19 mouse cellular contexts compared by ENCODE assay signal in the genomic region with DNA sequence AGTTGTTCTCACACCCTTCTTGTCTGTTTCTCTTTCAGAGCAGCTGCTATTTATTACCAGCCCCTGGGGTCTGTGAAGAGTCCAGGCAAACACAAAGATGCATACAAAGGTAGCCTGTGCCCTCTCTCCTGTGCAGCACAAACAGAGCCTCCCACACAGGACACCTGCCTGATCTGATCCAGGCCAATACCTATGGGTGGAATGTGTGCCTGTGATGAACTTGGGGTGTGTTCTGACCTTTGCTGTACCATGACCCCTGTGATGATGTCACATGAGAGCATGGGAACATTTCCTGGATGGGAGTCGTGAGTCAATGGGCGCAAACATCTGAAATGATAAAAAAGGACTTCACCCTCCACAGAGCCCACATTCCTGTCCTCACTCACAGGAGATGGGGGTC. TPM values are rescaled to one million over a fixed set of nuclear protein-coding genes. Genes with fewer than 3 reads are reported as not detected.
A peak's percentile ranks its signal among the peaks of the same experiment; 100 is the strongest.
DNase-seq lines count a peak whose midpoint lies in the region; ATAC-seq and TF ChIP-seq lines count a peak whose summit lies in the region.
"Had no signal": no experiment of that assay in that cellular context is flagged by ENCODE, and none has a peak within 500 bp of the region (broad histone marks: within the 10 kb centered on the region; RNA-seq: fewer than 3 reads in every experiment).

No protein-coding gene starts in this region.

- no peaks in the 10 kb centered on the region for H3K9me3 ChIP-seq in liver, embryonic 12.5 days (replicated peaks)
- no peaks in the 10 kb centered on the region for H3K9me3 ChIP-seq in intestine, postnatal 0 days (ENCODE audit: control insufficient read depth)
- H3K9me3 ChIP-seq in liver, embryonic 16.5 days (replicated peaks; ENCODE audit: control insufficient read depth, low read length): no peaks in the 10 kb centered on the region
- no peaks in the 10 kb centered on the region for H3K9me3 ChIP-seq in stomach, postnatal 0 days (ENCODE audit: control insufficient read depth, low read length)
- H3K9me3 ChIP-seq in heart, embryonic 12.5 days (replicated peaks): 0 out of 2 replicates have a peak, but pooled peaks cover 3% of the 10 kb centered on the region
- H3K9me3 ChIP-seq: forebrain, embryonic 12.5 days had no signal

- 62% methylated on average over 2 of the region's 2 CpGs for WGBS in liver, embryonic 12.5 days (ENCODE audit: insufficient replicate concordance)
- WGBS in intestine, postnatal 0 days: 37% methylated on average over 2 of the region's 2 CpGs
- 44% methylated on average over 2 of the region's 2 CpGs for WGBS in liver, embryonic 16.5 days (ENCODE audit: insufficient replicate concordance)
- 62% methylated on average over 2 of the region's 2 CpGs for WGBS in stomach, postnatal 0 days
- WGBS in heart, embryonic 12.5 days: 50% methylated on average over 2 of the region's 2 CpGs

- no peak overlapping the region for H3K4me2 ChIP-seq in liver, embryonic 12.5 days
- no peak overlapping the region for H3K4me2 ChIP-seq in intestine, postnatal 0 days (replicated peaks; ENCODE audit: low read depth)
- no peak overlapping the region for H3K4me2 ChIP-seq in liver, embryonic 16.5 days (ENCODE audit: low read depth, low read length)
- no peak overlapping the region for H3K4me2 ChIP-seq in stomach, postnatal 0 days (replicated peaks; ENCODE audit: low read depth)
- H3K4me2 ChIP-seq in heart, embryonic 12.5 days: no peak overlapping the region
- H3K4me2 ChIP-seq: embryonic facial prominence, embryonic 13.5 days; forebrain, embryonic 12.5 days; heart, embryonic 13.5 days; hindbrain, embryonic 14.5 days had no signal

- 0 out of 2 replicates have a peak, but pooled peaks have one; percentile 21 for ATAC-seq in liver, embryonic 12.5 days
- ATAC-seq in intestine, postnatal 0 days: peak; percentile 84
- peak; percentile 85 for ATAC-seq in liver, embryonic 16.5 days (ENCODE audit: low read depth)
- peak; percentile 86 for ATAC-seq in stomach, postnatal 0 days (ENCODE audit: low FRiP score, low TSS enrichment)
- no peak for ATAC-seq in heart, embryonic 12.5 days (ENCODE audit: insufficient number of reproducible peaks, low FRiP score)
- ATAC-seq: activated CD4-positive, CD25-positive, alpha-beta regulatory T cell, adult 4 months; forebrain, embryonic 16.5 days; Patski had no signal

- no peak overlapping the region for H3K4me3 ChIP-seq in liver, embryonic 12.5 days
- no peak overlapping the region for H3K4me3 ChIP-seq in intestine, postnatal 0 days (ENCODE audit: low read depth, low read length)
- H3K4me3 ChIP-seq in liver, embryonic 16.5 days (ENCODE audit: low read depth, low read length): no peak overlapping the region
- H3K4me3 ChIP-seq in stomach, postnatal 0 days (ENCODE audit: low read depth, low read length): no peak overlapping the region
- H3K4me3 ChIP-seq in heart, embryonic 12.5 days: no peak overlapping the region
- H3K4me3 ChIP-seq: embryonic facial prominence, embryonic 13.5 days; forebrain, embryonic 12.5 days; heart, embryonic 13.5 days had no signal

- H3K27me3 ChIP-seq in liver, embryonic 12.5 days (replicated peaks): 0 out of 2 replicates have a peak, but pooled peaks cover 4% of the 10 kb centered on the region
- H3K27me3 ChIP-seq in intestine, postnatal 0 days (replicated peaks; ENCODE audit: control insufficient read depth, insufficient read depth, low read length): no peaks in the 10 kb centered on the region
- H3K27me3 ChIP-seq in liver, embryonic 16.5 days (ENCODE audit: control insufficient read depth, insufficient read depth, low read depth, low read length): no peaks in the 10 kb centered on the region
- H3K27me3 ChIP-seq in stomach, postnatal 0 days (ENCODE audit: control insufficient read depth, insufficient read depth, low read length): no peaks in the 10 kb centered on the region
- H3K27me3 ChIP-seq in heart, embryonic 12.5 days (replicated peaks): no peaks in the 10 kb centered on the region
- H3K27me3 ChIP-seq: embryonic facial prominence, embryonic 13.5 days; forebrain, embryonic 12.5 days; heart, embryonic 13.5 days; Patski had no signal

- no peak for TF ChIP-seq EP300 in stomach, postnatal 0 days (optimal IDR thresholded peaks at IDR 0.05)

- H3K9ac ChIP-seq in liver, embryonic 12.5 days: no peak overlapping the region
- no peak overlapping the region for H3K9ac ChIP-seq in intestine, postnatal 0 days (ENCODE audit: low read depth, low read length)
- no peak overlapping the region for H3K9ac ChIP-seq in liver, embryonic 16.5 days (ENCODE audit: low read depth, low read length)
- H3K9ac ChIP-seq in stomach, postnatal 0 days (ENCODE audit: low read length): no peak overlapping the region
- no peak overlapping the region for H3K9ac ChIP-seq in heart, embryonic 12.5 days
- H3K9ac ChIP-seq: embryonic facial prominence, embryonic 13.5 days; forebrain, embryonic 12.5 days; heart, embryonic 13.5 days; hindbrain, embryonic 14.5 days had no signal

- TF ChIP-seq CTCF in intestine, postnatal 0 days (IDR thresholded peaks at IDR 0.05; ENCODE audit: low read depth): no peak
- TF ChIP-seq CTCF in stomach, postnatal 0 days (IDR thresholded peaks at IDR 0.05; ENCODE audit: low read depth): no peak

- no peak overlapping the region for H3K27ac ChIP-seq in liver, embryonic 12.5 days
- H3K27ac ChIP-seq in intestine, postnatal 0 days (ENCODE audit: low read depth, low read length): peak overlapping the region; percentile 83
- no peak overlapping the region for H3K27ac ChIP-seq in liver, embryonic 16.5 days (ENCODE audit: low read length)
- peak overlapping the region; percentile 5; the same call in 1 of the 2 replicates for H3K27ac ChIP-seq in stomach, postnatal 0 days (replicated peaks)
- no peak overlapping the region for H3K27ac ChIP-seq in heart, embryonic 12.5 days (ENCODE audit: poor library complexity, severe bottlenecking)
- H3K27ac ChIP-seq: embryonic facial prominence, embryonic 13.5 days; forebrain, embryonic 12.5 days; heart, embryonic 13.5 days; hindbrain, embryonic 14.5 days had no signal

- DNase-seq in liver: no peak
- peak; percentile 57 for DNase-seq in stomach, postnatal 0 days (ENCODE audit: low spot score)
- no peak for DNase-seq in retina, embryonic 14.5 days (ENCODE audit: low spot score)
- DNase-seq: adrenal gland, postnatal 14 days; cerebellum, adult 11-12 months; cerebellum, adult 9-10 months; cerebellum, postnatal 36 days; gastrocnemius, postnatal 25 days had no signal

- peaks cover 8% of the 10 kb centered on the region for H3K4me1 ChIP-seq in liver, embryonic 12.5 days
- H3K4me1 ChIP-seq in intestine, postnatal 0 days (replicated peaks; ENCODE audit: control insufficient read depth, insufficient read depth, low read length): no peaks in the 10 kb centered on the region
- H3K4me1 ChIP-seq in liver, embryonic 16.5 days (ENCODE audit: control insufficient read depth, low read depth, low read length): peaks cover 2% of the 10 kb centered on the region
- no peaks in the 10 kb centered on the region for H3K4me1 ChIP-seq in stomach, postnatal 0 days (replicated peaks; ENCODE audit: control insufficient read depth, insufficient read depth)
- H3K4me1 ChIP-seq in heart, embryonic 12.5 days (replicated peaks): peaks cover 7% of the 10 kb centered on the region; the same call in 1 of the 2 replicates
- H3K4me1 ChIP-seq: forebrain, embryonic 12.5 days had no signal

- no peaks in the 10 kb centered on the region for H3K36me3 ChIP-seq in liver, embryonic 12.5 days
- H3K36me3 ChIP-seq in intestine, postnatal 0 days (ENCODE audit: control insufficient read depth, insufficient read depth): no peaks in the 10 kb centered on the region
- H3K36me3 ChIP-seq in liver, embryonic 16.5 days (ENCODE audit: control insufficient read depth, insufficient read depth): no peaks in the 10 kb centered on the region
- H3K36me3 ChIP-seq in stomach, postnatal 0 days (ENCODE audit: control insufficient read depth, insufficient read depth, low read length): no peaks in the 10 kb centered on the region
- H3K36me3 ChIP-seq in heart, embryonic 12.5 days: no peaks in the 10 kb centered on the region
- H3K36me3 ChIP-seq: embryonic facial prominence, embryonic 13.5 days; forebrain, embryonic 12.5 days; heart, embryonic 13.5 days had no signal

RNA-seq across cellular contexts. Expression of gene Stk25, which starts 3.7 kb away (rescaled TPM):
- polyA plus RNA-seq in liver, embryonic 12.5 days (2016; fragmentation: Nextera tagmentation; extraction: Ambion mirVana): 60.1 and 65.0 TPM in 2 replicates
- 116 and 121 TPM in 2 replicates for polyA plus RNA-seq in intestine, postnatal 0 days (2015; fragmentation: Nextera tagmentation; extraction: Ambion mirVana)
- 42.7 and 48.1 TPM in 2 replicates for polyA plus RNA-seq in liver, embryonic 16.5 days (2015; fragmentation: Nextera tagmentation; extraction: Ambion mirVana)
- 107 and 115 TPM in 2 replicates for polyA plus RNA-seq in stomach, postnatal 0 days (2015; fragmentation: Nextera tagmentation; extraction: Ambion mirVana)
- 133 and 143 TPM in 2 replicates for polyA plus RNA-seq in heart, embryonic 12.5 days (2016; fragmentation: Nextera tagmentation; extraction: Ambion mirVana)

RNA-seq across cellular contexts. Expression of gene Bok, which starts 30.7 kb away (rescaled TPM):
- polyA plus RNA-seq in liver, embryonic 12.5 days (2016; fragmentation: Nextera tagmentation; extraction: Ambion mirVana): 8.7 TPM in 2 replicates
- 54.4 and 57.2 TPM in 2 replicates for polyA plus RNA-seq in intestine, postnatal 0 days (2015; fragmentation: Nextera tagmentation; extraction: Ambion mirVana)
- polyA plus RNA-seq in liver, embryonic 16.5 days (2015; fragmentation: Nextera tagmentation; extraction: Ambion mirVana): 4.2 and 5.3 TPM in 2 replicates
- polyA plus RNA-seq in stomach, postnatal 0 days (2015; fragmentation: Nextera tagmentation; extraction: Ambion mirVana): 66.9 and 69.9 TPM in 2 replicates
- 48.1 and 50.0 TPM in 2 replicates for polyA plus RNA-seq in heart, embryonic 12.5 days (2016; fragmentation: Nextera tagmentation; extraction: Ambion mirVana)
- polyA plus RNA-seq: activated CD4-positive, CD25-positive, alpha-beta regulatory T cell, adult 4 months had no signal

Comparison
In these comparisons a context has a peak if more than half of its experiments do, and no peak if none do; other contexts are left out.
1. H3K27ac ChIP-seq: peak in intestine, postnatal 0 days (single experiment) and stomach, postnatal 0 days (single experiment); none in liver, embryonic 12.5 days (single experiment), liver, embryonic 16.5 days (single experiment) and heart, embryonic 12.5 days (single experiment).